Mouse (Mus musculus): ENCODE results near the gene Dtx3. TPM values are rescaled to one million over a fixed set of nuclear protein-coding genes. Genes with fewer than 3 reads are reported as not detected.

Gene Dtx3
- polyA plus RNA-seq, 1 experiment from 2014 or later = 130 TPM

DNA sequence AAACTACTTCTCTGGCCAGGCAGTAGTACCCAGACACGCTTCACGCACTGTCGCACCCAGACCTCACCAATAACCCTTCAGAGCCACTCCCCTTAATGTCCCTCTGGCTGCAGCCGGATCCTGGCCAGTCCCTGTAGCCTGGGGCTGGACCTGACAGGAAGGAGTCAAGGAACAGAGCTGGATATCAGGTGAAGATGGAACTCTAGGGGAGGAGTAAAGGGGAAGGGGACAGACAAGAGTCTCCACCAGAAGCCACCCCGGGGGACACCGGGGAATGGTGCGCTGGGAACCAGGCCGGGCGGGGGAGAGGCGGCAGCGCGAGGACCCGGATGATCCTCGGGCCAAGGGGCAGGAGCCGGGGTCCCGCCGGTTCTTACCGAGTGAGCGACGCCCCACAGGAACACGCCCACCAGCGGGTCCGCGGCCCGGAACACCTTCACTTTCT is 15.5 kb upstream of the Dtx3 start:
- H3K4me1 ChIP-seq (ENCODE audit: control insufficient read depth, insufficient read depth, low read length) = peaks cover 8% of the 10 kb centered on the region
- H3K9ac ChIP-seq (ENCODE audit: low read length) = peak overlapping the region; percentile 86
- H3K36me3 ChIP-seq (ENCODE audit: control insufficient read depth, insufficient read depth, low read length) = peaks cover 2% of the 10 kb centered on the region; the same call in 1 of the 2 replicates
- ATAC-seq (ENCODE audit: low FRiP score) (peak; percentile 73), DNase-seq (ENCODE audit: low spot score, missing footprints) (no peak)
- H3K27ac ChIP-seq (ENCODE audit: low read depth, low read length) = no peak overlapping the region
- no peaks in the 10 kb centered on the region for H3K27me3 ChIP-seq (ENCODE audit: control insufficient read depth, insufficient read depth, low read length)
- WGBS = 0% methylated on average over 25 of the region's 25 CpGs
- H3K4me3 ChIP-seq (ENCODE audit: low read depth, low read length) = peak overlapping the region; percentile 86
- peak overlapping the region; percentile 90 for H3K4me2 ChIP-seq
- no peaks in the 10 kb centered on the region for H3K9me3 ChIP-seq (ENCODE audit: control insufficient read depth, low read length)

DNA sequence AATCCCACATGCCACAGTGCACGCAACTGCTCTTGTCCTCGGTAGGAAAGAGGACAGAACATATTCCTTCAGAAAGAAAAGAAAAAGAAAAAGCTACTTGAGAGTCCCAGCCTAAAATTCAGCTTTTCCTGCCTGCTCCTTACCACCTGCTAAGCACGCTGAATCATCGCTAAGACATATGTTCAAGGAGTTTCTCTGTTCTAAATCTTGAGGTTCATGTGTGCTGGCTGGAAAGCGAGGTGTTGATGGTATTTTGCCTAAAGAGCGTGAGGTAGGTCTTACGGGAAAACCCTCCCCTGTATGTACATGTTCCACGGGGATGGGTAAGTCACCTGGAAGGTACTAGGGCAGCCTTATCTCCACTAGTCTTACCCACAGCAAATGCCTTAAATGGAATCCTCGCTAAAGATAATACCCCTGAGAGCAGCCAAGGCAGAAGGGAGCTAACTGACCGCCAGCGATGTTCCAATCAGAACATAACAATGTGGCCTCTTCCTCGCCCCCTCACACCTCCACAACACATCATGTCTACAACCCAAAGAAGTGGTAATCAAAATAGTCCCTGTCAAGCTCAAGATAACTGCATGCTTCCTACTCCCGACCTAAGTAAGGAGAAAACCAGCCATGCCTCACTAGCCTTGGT is 14.5 kb upstream of the Dtx3 start:
- Histone ChIP-seq H3K9ac (ENCODE audit: low read length) (no peak overlapping the region), H3K4me1 (ENCODE audit: control insufficient read depth, insufficient read depth, low read length) (peaks cover 8% of the 10 kb centered on the region), H3K27me3 (ENCODE audit: control insufficient read depth, insufficient read depth, low read length) (no peaks in the 10 kb centered on the region), H3K4me3 (ENCODE audit: low read depth, low read length) (no peak overlapping the region; the same call in 1 of the 2 replicates), H3K27ac (ENCODE audit: low read depth, low read length) (no peak overlapping the region), H3K36me3 (ENCODE audit: control insufficient read depth, insufficient read depth, low read length) (peaks cover 2% of the 10 kb centered on the region; the same call in 1 of the 2 replicates), H3K4me2 (peak overlapping the region; percentile 90), H3K9me3 (ENCODE audit: control insufficient read depth, low read length) (no peaks in the 10 kb centered on the region)
- ATAC-seq (ENCODE audit: low FRiP score) (no peak), DNase-seq (ENCODE audit: low spot score, missing footprints) (no peak)
- WGBS = 86% methylated on average over 13 of the region's 13 CpGs

DNA sequence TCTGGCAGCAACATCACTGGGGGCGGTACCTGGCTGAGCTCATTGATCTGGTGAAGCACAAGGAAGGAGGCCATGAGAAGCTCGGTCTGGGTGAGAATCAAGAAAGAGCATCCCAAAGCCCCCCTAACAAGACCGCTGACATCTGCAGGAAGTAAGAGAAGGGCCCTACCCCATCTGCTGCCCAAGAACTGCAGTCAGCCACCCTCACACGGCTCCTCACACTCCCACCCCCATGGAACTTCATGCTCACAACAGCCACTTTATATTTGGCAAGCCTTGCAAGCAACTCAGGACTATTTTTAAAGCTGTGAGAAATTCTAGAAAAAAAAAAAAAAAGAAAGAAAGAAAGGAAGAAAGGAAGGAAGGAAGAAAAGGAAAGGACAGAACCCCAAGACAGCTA is 13.4 kb upstream of the Dtx3 start:
- H3K9ac ChIP-seq (ENCODE audit: low read length) = no peak overlapping the region

DNA sequence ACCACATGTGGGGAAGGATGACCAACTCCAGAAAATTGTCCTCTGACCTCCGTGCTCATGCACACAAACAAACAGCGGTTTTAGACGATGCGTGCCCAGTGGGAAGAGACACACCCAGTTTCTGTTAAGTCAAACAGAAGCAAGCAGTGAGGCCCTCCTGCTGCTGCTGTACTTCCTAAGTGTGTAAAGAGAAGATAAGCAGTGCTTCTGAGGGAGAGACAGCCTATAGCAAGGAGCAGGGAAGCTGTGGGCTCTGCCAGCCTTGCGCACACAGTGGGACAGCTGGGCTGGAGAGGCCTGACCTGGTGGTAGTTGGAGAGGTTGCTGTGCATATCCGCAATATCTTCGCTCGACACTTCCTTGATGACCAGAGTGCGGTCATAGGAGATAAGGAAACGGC is 9.8 kb upstream of the Dtx3 start:
- no peak overlapping the region; the same call in 1 of the 2 replicates for H3K27ac ChIP-seq (ENCODE audit: low read depth, low read length)
- H3K4me3 ChIP-seq (ENCODE audit: low read depth, low read length) = no peak overlapping the region
- no peak for DNase-seq (ENCODE audit: low spot score, missing footprints)
- no peaks in the 10 kb centered on the region for H3K9me3 ChIP-seq (ENCODE audit: control insufficient read depth, low read length)
- no peak overlapping the region for H3K9ac ChIP-seq (ENCODE audit: low read length)
- peaks cover 6% of the 10 kb centered on the region; the same call in 1 of the 2 replicates for H3K36me3 ChIP-seq (ENCODE audit: control insufficient read depth, insufficient read depth, low read length)
- H3K27me3 ChIP-seq (ENCODE audit: control insufficient read depth, insufficient read depth, low read length) = no peaks in the 10 kb centered on the region
- WGBS = 87% methylated on average over 10 of the region's 10 CpGs
- ATAC-seq (ENCODE audit: low FRiP score) = no peak
- H3K4me2 ChIP-seq = no peak overlapping the region
- peaks cover under 1% of the 10 kb centered on the region; the same call in 1 of the 2 replicates for H3K4me1 ChIP-seq (ENCODE audit: control insufficient read depth, insufficient read depth, low read length)

More for the DNA sequence above, 13.4 kb upstream of the Dtx3 start:
- H3K36me3 ChIP-seq (ENCODE audit: control insufficient read depth, insufficient read depth, low read length) = peaks cover 4% of the 10 kb centered on the region; the same call in 1 of the 2 replicates
- ATAC-seq (ENCODE audit: low FRiP score) (no peak), DNase-seq (ENCODE audit: low spot score, missing footprints) (no peak)
- no peak overlapping the region for H3K4me3 ChIP-seq (ENCODE audit: low read depth, low read length)
- H3K27ac ChIP-seq (ENCODE audit: low read depth, low read length) = no peak overlapping the region
- H3K4me1 ChIP-seq (ENCODE audit: control insufficient read depth, insufficient read depth, low read length) = peaks cover 8% of the 10 kb centered on the region
- no peaks in the 10 kb centered on the region for H3K9me3 ChIP-seq (ENCODE audit: control insufficient read depth, low read length)
- 84% methylated on average over 4 of the region's 4 CpGs for WGBS
- no peak overlapping the region for H3K4me2 ChIP-seq
- H3K27me3 ChIP-seq (ENCODE audit: control insufficient read depth, insufficient read depth, low read length) = no peaks in the 10 kb centered on the region

DNA sequence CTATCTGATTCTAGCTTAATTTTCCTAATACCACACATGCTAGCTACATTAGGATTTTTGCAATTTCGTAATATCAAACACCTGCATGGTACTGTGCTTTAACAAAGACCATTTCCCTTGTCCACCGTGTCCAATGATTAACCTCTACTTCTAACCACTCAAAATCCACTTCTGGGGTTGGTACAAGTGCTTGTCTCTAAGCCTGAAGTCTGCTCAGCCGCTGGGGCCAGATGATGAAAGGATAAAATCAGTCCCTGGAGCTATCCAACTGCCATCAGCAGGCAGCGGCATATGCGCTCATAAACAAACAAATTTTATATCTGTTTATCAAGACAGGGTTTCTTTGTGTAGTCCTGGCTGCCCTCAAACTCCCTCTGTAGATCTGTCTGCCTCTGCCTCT is 9.1 kb upstream of the Dtx3 start:
- WGBS = 94% methylated on average over 5 of the region's 5 CpGs
- Histone ChIP-seq H3K27ac (ENCODE audit: low read depth, low read length) (0 out of 2 replicates have a peak overlapping the region, but pooled peaks have one; percentile 2), H3K27me3 (ENCODE audit: control insufficient read depth, insufficient read depth, low read length) (no peaks in the 10 kb centered on the region), H3K36me3 (ENCODE audit: control insufficient read depth, insufficient read depth, low read length) (peaks cover 6% of the 10 kb centered on the region; the same call in 1 of the 2 replicates), H3K9me3 (ENCODE audit: control insufficient read depth, low read length) (no peaks in the 10 kb centered on the region), H3K4me1 (ENCODE audit: control insufficient read depth, insufficient read depth, low read length) (no peaks in the 10 kb centered on the region), H3K9ac (ENCODE audit: low read length) (no peak overlapping the region), H3K4me3 (ENCODE audit: low read depth, low read length) (no peak overlapping the region), H3K4me2 (no peak overlapping the region)
- ATAC-seq (ENCODE audit: low FRiP score) (no peak), DNase-seq (ENCODE audit: low spot score, missing footprints) (no peak)

DNA sequence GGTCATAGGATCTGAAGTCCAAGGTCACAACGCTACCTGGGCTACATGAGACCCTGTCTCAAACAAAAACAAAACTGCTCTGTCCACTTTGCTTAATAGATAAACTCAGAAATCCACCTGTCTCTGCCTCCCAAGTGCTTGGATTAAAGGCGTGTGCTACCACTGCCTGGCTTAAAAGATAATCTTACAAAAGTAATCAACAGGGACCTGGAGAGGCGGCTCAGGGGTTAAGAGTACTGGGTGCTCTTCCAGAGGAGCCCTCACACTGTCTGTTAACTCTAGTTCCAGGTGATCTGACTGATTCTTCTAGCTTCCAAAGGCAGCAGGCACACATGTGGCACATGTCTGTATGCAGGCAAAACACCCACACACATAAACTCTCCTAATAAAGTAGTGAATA is 7.6 kb upstream of the Dtx3 start:
- Histone ChIP-seq H3K4me2 (no peak overlapping the region), H3K4me3 (ENCODE audit: low read depth, low read length) (no peak overlapping the region), H3K36me3 (ENCODE audit: control insufficient read depth, insufficient read depth, low read length) (peaks cover 9% of the 10 kb centered on the region), H3K4me1 (ENCODE audit: control insufficient read depth, insufficient read depth, low read length) (no peaks in the 10 kb centered on the region), H3K27ac (ENCODE audit: low read depth, low read length) (no peak overlapping the region), H3K9ac (ENCODE audit: low read length) (no peak overlapping the region), H3K9me3 (ENCODE audit: control insufficient read depth, low read length) (no peaks in the 10 kb centered on the region), H3K27me3 (ENCODE audit: control insufficient read depth, insufficient read depth, low read length) (no peaks in the 10 kb centered on the region)
- DNase-seq (ENCODE audit: low spot score, missing footprints) = no peak
- WGBS = 90% methylated on average over 3 of the region's 3 CpGs
- ATAC-seq (ENCODE audit: low FRiP score) = no peak

DNA sequence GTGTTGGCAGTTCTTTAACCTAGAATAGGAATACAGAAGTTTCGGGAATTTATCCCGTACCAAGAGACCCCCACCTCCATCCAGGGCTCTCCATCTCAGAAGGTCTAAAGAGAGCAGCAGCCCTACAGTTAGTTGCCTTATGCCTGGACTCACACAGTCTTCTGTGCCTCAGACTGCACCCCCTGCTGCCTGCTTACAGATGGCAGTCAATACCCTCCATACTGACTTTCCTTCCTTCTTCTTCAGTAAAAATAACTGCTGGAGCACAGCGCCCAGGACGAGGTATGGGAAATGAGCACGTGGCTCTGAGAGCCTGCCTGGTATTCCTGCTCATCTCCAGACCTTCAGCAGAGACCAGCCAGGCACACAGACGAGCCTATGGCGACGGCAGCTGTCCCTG is 4.8 kb upstream of the Dtx3 start:
- whole genome bisulfite sequencing = 87% methylated on average over 8 of the region's 8 CpGs
- no peak for ATAC-seq (ENCODE audit: low FRiP score)

DNA sequence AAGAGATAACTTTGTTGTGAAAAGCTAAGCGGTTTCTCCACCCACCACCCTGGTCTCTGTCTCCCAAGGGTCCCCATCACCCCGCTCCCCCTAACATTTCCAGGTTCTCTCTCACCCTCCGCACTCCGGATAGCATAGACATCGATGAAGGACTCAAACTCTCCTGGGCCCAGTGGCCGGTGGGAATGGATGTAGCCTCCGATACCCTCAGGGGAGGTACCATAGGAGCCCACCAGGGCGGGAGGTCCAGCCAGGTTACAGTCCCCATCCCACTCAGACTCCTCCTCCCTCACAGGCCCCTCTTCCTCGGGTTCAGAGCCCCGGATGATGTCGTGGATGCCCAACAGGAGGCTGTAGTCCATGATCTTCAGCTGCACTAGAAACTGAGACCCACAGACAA is 3.9 kb upstream of the Dtx3 start:
- 84% methylated on average over 11 of the region's 11 CpGs for WGBS
- Histone ChIP-seq H3K27me3 (ENCODE audit: control insufficient read depth, insufficient read depth, low read length) (no peaks in the 10 kb centered on the region), H3K27ac (ENCODE audit: low read depth, low read length) (no peak overlapping the region), H3K9ac (ENCODE audit: low read length) (no peak overlapping the region), H3K4me3 (ENCODE audit: low read depth, low read length) (no peak overlapping the region), H3K36me3 (ENCODE audit: control insufficient read depth, insufficient read depth, low read length) (peaks cover 9% of the 10 kb centered on the region), H3K4me2 (no peak overlapping the region), H3K4me1 (ENCODE audit: control insufficient read depth, insufficient read depth, low read length) (peaks cover 14% of the 10 kb centered on the region), H3K9me3 (ENCODE audit: control insufficient read depth, low read length) (no peaks in the 10 kb centered on the region)
- ATAC-seq (ENCODE audit: low FRiP score) = no peak
- DNase-seq (ENCODE audit: low spot score, missing footprints) = no peak

More for the DNA sequence above, 4.8 kb upstream of the Dtx3 start:
- Histone ChIP-seq H3K27ac (ENCODE audit: low read depth, low read length) (no peak overlapping the region), H3K9ac (ENCODE audit: low read length) (no peak overlapping the region), H3K4me2 (no peak overlapping the region), H3K27me3 (ENCODE audit: control insufficient read depth, insufficient read depth, low read length) (no peaks in the 10 kb centered on the region), H3K9me3 (ENCODE audit: control insufficient read depth, low read length) (no peaks in the 10 kb centered on the region), H3K4me3 (ENCODE audit: low read depth, low read length) (no peak overlapping the region), H3K36me3 (ENCODE audit: control insufficient read depth, insufficient read depth, low read length) (peaks cover 9% of the 10 kb centered on the region), H3K4me1 (ENCODE audit: control insufficient read depth, insufficient read depth, low read length) (peaks cover 8% of the 10 kb centered on the region)
- no peak for DNase-seq (ENCODE audit: low spot score, missing footprints)

DNA sequence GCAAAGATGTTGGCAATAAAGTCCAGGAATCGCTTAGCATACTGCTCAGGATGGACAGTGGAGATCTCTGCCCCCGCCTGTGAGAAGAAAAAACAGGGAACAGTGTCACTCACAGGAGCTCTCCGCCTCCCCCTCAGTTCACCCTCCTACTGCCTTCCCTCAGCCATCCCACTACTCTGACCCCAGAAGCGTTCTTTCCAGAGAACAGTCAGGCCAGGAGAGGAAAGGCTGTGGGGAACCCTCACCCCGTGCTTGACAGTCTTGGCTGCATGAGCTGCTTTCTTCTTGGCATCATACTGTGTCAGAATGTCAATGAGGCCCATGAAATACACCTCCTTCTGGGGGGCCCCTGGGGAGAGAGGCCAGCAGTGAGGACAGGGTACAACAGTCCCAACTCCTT is 3.5 kb upstream of the Dtx3 start:
- no peak overlapping the region for H3K4me3 ChIP-seq (ENCODE audit: low read depth, low read length)
- DNase-seq (ENCODE audit: low spot score, missing footprints) = no peak
- no peak overlapping the region for H3K27ac ChIP-seq (ENCODE audit: low read depth, low read length)
- H3K4me1 ChIP-seq (ENCODE audit: control insufficient read depth, insufficient read depth, low read length) = peaks cover 17% of the 10 kb centered on the region
- no peak for ATAC-seq (ENCODE audit: low FRiP score)
- H3K9ac ChIP-seq (ENCODE audit: low read length) = no peak overlapping the region
- no peaks in the 10 kb centered on the region for H3K9me3 ChIP-seq (ENCODE audit: control insufficient read depth, low read length)
- WGBS = 74% methylated on average over 5 of the region's 5 CpGs
- H3K36me3 ChIP-seq (ENCODE audit: control insufficient read depth, insufficient read depth, low read length) = peaks cover 9% of the 10 kb centered on the region
- H3K4me2 ChIP-seq = no peak overlapping the region
- no peaks in the 10 kb centered on the region for H3K27me3 ChIP-seq (ENCODE audit: control insufficient read depth, insufficient read depth, low read length)
